Mouse (Mus musculus): Measurements from ENCODE around the gene 1700018B08Rik.

DNA sequence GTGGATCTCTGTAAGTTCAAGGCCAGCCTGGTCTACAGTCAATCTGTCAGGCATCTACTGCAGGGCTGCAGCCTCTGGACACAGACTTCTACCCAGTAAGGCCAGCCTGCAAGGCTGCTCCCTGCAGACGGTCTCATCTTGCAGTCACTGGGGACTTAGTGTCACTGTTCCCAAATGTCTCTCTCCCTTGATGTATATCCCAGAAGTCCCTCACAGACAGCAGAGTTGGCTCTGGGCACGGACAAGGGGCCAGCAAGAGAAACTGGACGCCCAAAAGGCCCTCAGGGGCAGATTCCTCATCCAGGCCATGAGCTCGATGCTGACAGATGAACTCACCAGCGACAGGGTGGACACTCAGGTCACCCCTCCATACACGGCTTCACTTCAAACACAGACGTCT is 28.0 kb upstream of the 1700018B08Rik start:
- no peak for TF ChIP-seq CTCF (IDR thresholded peaks at IDR 0.05; ENCODE audit: low read depth, low read length)
- TF ChIP-seq POLR2A (IDR thresholded peaks at IDR 0.05; ENCODE audit: extremely low read depth, insufficient read depth, low read length), result no peak

Measured in liver, adult 2 months (tissue).